Mouse (Mus musculus) limb, embryonic 13.5 days (tissue): Measurements from ENCODE around the gene Eng. TPM values are rescaled to one million over a fixed set of nuclear protein-coding genes. Genes with fewer than 3 reads are reported as not detected.

Source experiments
- microRNA counts: library from miRNA; unstranded; fragments of <30 nt; microRNA quantifications from one replicate; lab custom pipeline; 2016
- microRNA-seq: library from miRNA; unstranded; fragments of <30 nt; microRNA quantifications from one replicate; pipeline ENCODE4, GENCODE M21; 2016
- polyA plus RNA-seq: library from polyadenylated mRNA; unstranded; fragments of >200 nt; fragmentation: Nextera tagmentation; extraction: Ambion mirVana; gene quantifications from 2 replicates; pipeline ENCODE4 v1.2.1, GENCODE M21; 2015

Eng gene
- polyA plus RNA-seq, 1 experiment from 2014 or later, result 45.6 TPM

MicroRNAs encoded within 50 kb of the gene (microRNA counts, 519-probe panel; counts per million panel counts)
- not detected for microRNA mmu-miR-1954 (lab: Ali Mortazavi, UCI)
- not detected for microRNA mmu-miR-2861 (lab: Ali Mortazavi, UCI)

Small RNA genes lying within 50 kb of the gene (microRNA-seq; reads per million reads assigned to microRNA genes)
- not detected for gene Gm47291
- not detected for gene Mir1954
- not detected for gene Mir2861
- not detected for gene Mir3960
- not detected for gene Mir8093

Other genes with a start within 250 kb of the Eng start
- 5.7 and 5.9 TPM in 2 replicates for gene Naif1, start 196.1 kb upstream of the Eng start, polyA plus RNA-seq
- gene Slc25a25, start 195.2 kb upstream of the Eng start, polyA plus RNA-seq, result 22.8 and 22.9 TPM in 2 replicates
- gene Fam102a, start 111.3 kb upstream of the Eng start, polyA plus RNA-seq, result 10.4 and 10.9 TPM in 2 replicates
- 111 and 118 TPM in 2 replicates for gene Dpm2, start 75.7 kb upstream of the Eng start, polyA plus RNA-seq
- gene Pip5kl1, start 71.8 kb upstream of the Eng start, polyA plus RNA-seq, result 1.8 and 2.5 TPM in 2 replicates
- gene 9430097D07Rik, start 70.9 kb upstream of the Eng start, polyA plus RNA-seq, result 0.19 and 0.23 TPM in 2 replicates
- gene St6galnac4, start 59.5 kb upstream of the Eng start, polyA plus RNA-seq, result 37.2 and 39.5 TPM in 2 replicates
- gene St6galnac6, start 46.9 kb upstream of the Eng start, polyA plus RNA-seq, result 29.5 and 29.7 TPM in 2 replicates
- gene Ak1, start 24.8 kb upstream of the Eng start, polyA plus RNA-seq, result 42.0 and 49.8 TPM in 2 replicates
- 34.3 and 35.4 TPM in 2 replicates for gene Fpgs, start 57.5 kb downstream of the Eng start, polyA plus RNA-seq
- gene Cdk9, start 66.5 kb downstream of the Eng start, polyA plus RNA-seq, result 106 and 112 TPM in 2 replicates
- 21.2 and 22.9 TPM in 2 replicates for gene Sh2d3c, start 74.5 kb downstream of the Eng start, polyA plus RNA-seq
- gene 6330409D20Rik, start 94.4 kb downstream of the Eng start, polyA plus RNA-seq, result 0.51 TPM in 1 of 2 replicates, not detected in the other
- 72.7 and 74.5 TPM in 2 replicates for gene Tor2a, start 110.6 kb downstream of the Eng start, polyA plus RNA-seq
- 0.37 and 0.61 TPM in 2 replicates for gene Ttc16, start 129.0 kb downstream of the Eng start, polyA plus RNA-seq
- gene Ptrh1, start 129.2 kb downstream of the Eng start, polyA plus RNA-seq, result 5.2 and 6.7 TPM in 2 replicates
- gene Cfap157, start 137.8 kb downstream of the Eng start, polyA plus RNA-seq, result 1.3 TPM in 2 replicates
- gene Stxbp1, start 200.7 kb downstream of the Eng start, polyA plus RNA-seq, result 20.8 and 20.9 TPM in 2 replicates
- gene Fam129b, start 229.5 kb downstream of the Eng start, polyA plus RNA-seq, result 48.5 and 55.8 TPM in 2 replicates